Mouse (Mus musculus) kidney, embryonic 16.5 days (tissue): ENCODE data around the gene Rnaseh2c. TPM values are rescaled to one million over a fixed set of nuclear protein-coding genes. Genes with fewer than 3 reads are reported as not detected.
A peak's percentile ranks its signal among the peaks of the same experiment; 100 is the strongest.

Experiments used
- ATAC-seq: fragments of 200-750 bp; cut with Nextera tagmentation; 2 replicates; pipeline ENCODE4 v1.8.0; 2017; ENCODE audit warnings: moderate TSS enrichment; ENCODE audit not compliant: low FRiP score, low TSS enrichment
- H3K27ac ChIP-seq: fragments of 300-500 bp; sonication (generic); 2 replicates; pipeline ENCODE4 v1.5.1; 2014; ENCODE audit warnings: low read length
- H3K27me3 ChIP-seq: fragments of 300-500 bp; sonication (generic); 2 replicates; pipeline ENCODE4 v1.6.1; 2014; ENCODE audit warnings: low read length, control low read depth, mixed read lengths; ENCODE audit not compliant: insufficient read depth
- H3K36me3 ChIP-seq: fragments of 300-500 bp; sonication (generic); 2 replicates; pipeline ENCODE4 v1.6.1; 2014; ENCODE audit warnings: low read length, control low read depth, mixed read lengths; ENCODE audit not compliant: insufficient read depth
- H3K4me1 ChIP-seq: fragments of 300-500 bp; sonication (generic); 2 replicates; pipeline ENCODE4 v1.6.1; 2014; ENCODE audit warnings: low read length, control low read depth, mixed read lengths; ENCODE audit not compliant: insufficient read depth
- H3K4me2 ChIP-seq: fragments of 300-500 bp; sonication (generic); replicated peaks from 2 replicates; pipeline ENCODE4 v1.6.1; 2014; ENCODE audit warnings: low read depth, low read length
- H3K4me3 ChIP-seq: fragments of 300-500 bp; sonication (generic); 2 replicates; pipeline ENCODE4 v1.5.1; 2014; ENCODE audit warnings: mild to moderate bottlenecking, low read length
- H3K9ac ChIP-seq: fragments of 300-500 bp; sonication (generic); replicated peaks from 2 replicates; pipeline ENCODE4 v1.6.1; 2014; ENCODE audit warnings: low read length
- H3K9me3 ChIP-seq: fragments of 300-500 bp; sonication (generic); 2 replicates; pipeline ENCODE4 v1.6.1; 2016; ENCODE audit warnings: low read length, control low read depth
- WGBS: fragments of 180-500 bp; shearing (Covaris S2); extraction: QIAGEN DNeasy Blood & Tissue Kit; methylation state at CpG from one replicate; pipeline ENCODE4 v1.1.7; 2014; 5-methylcytosine and 5-hydroxymethylcytosine counted together
- polyA plus RNA-seq: library from polyadenylated mRNA; unstranded; fragments of >200 nt; fragmentation: Nextera tagmentation; extraction: Ambion mirVana; gene quantifications from 2 replicates; pipeline ENCODE4 v1.2.1, GENCODE M21; 2015

Gene Rnaseh2c
- polyA plus RNA-seq, 1 experiment from 2014 or later: 146 TPM

DNA sequence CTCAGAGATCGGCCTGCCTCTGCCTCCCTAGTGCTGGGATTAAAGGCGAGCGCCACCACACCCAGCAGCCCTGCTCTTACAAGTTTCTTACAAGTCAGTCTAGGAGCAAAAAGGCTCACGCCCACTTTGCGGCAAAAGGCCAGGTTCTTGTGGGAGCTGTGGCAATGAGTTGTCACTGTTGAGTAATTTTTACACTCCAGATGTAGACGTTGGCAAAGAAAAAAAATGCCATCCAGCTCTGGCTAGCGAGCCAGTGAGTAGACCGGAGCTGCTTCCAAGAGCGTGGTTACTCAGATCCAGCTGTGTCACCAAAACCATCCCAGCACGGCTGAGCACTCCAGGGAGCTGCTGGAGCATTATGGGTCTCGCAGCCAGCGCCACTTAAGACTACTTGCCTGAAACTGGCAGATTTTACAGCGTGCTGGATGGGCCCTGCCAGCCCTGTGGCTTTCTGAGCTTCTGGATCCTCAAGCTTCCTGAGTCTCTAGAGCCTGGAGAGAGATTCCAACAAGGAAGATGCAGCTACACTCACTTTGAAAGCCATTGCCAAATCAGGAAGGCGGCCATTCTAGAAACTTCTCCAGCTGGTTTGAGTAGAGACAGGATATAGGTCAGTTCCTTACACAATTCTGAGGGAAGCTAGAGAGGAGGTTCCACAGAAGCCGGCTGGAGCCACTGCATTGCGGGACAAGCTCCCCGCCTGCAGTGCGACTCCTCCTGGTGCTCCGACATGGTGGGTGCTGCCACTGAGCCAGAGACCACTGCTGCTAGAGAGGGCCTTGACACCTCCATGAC, 29.1 kb upstream of the Rnaseh2c start:
- H3K4me2 ChIP-seq: no peak overlapping the region
- no peaks in the 10 kb centered on the region for H3K27me3 ChIP-seq
- WGBS: 82% methylated on average over 19 of the region's 19 CpGs
- H3K4me3 ChIP-seq: no peak overlapping the region
- peaks cover 29% of the 10 kb centered on the region for H3K36me3 ChIP-seq
- 0 out of 2 replicates have a peak overlapping the region, but pooled peaks have one; percentile 14 for H3K27ac ChIP-seq
- H3K9ac ChIP-seq: no peak overlapping the region
- no peak for ATAC-seq
- no peaks in the 10 kb centered on the region for H3K9me3 ChIP-seq
- peaks cover 11% of the 10 kb centered on the region; the same call in 1 of the 2 replicates for H3K4me1 ChIP-seq

DNA sequence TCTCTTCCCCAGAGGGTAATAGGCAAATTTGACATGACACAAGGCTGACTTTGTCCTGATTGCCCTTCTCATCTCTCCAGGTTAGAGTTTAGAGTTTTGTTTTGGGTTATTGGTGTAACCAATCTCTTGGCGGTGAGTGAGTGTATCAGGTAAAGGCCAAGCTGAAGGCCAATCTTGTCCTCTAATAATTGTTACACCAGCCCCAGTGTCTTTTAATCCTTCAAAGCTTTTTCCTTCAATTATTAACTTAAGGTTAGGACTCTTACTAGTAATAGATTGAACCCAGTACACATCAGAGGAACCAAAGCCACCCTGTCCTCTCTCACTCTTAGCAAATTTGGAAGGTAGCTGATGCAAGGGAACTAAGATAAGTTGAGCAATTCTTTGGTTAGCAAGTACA, 26.3 kb upstream of the Rnaseh2c start:
- no peak for ATAC-seq
- no peak overlapping the region for H3K4me3 ChIP-seq
- 71% methylated on average over 1 of the region's 1 CpGs for WGBS
- H3K9me3 ChIP-seq: no peaks in the 10 kb centered on the region
- no peak overlapping the region for H3K4me2 ChIP-seq
- no peaks in the 10 kb centered on the region for H3K4me1 ChIP-seq
- H3K27me3 ChIP-seq: no peaks in the 10 kb centered on the region
- no peak overlapping the region for H3K27ac ChIP-seq
- H3K9ac ChIP-seq: no peak overlapping the region
- H3K36me3 ChIP-seq: peaks cover 19% of the 10 kb centered on the region

DNA sequence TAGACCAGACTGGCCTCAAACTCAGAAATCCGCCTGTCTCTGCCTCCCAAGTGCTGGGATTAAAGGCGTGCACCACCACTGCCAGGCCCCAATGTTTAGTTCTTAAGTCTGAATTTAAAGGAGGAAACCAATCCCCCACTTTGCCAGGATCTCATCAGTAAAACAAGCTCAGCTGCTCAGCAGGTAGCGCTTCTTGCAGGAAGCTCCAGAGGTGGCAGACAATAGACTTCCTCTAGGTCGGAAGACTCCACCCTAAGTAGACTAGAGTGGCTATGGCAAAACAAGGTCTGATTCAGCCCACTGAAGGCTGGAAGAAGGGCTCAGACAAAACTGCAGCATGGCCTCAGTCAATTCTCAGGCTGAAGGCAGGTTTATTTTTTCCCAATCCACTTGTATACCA, 21.7 kb upstream of the Rnaseh2c start:
- Histone ChIP-seq H3K27ac (no peak overlapping the region), H3K4me3 (no peak overlapping the region), H3K4me1 (no peaks in the 10 kb centered on the region), H3K27me3 (no peaks in the 10 kb centered on the region), H3K36me3 (no peaks in the 10 kb centered on the region), H3K9ac (no peak overlapping the region), H3K9me3 (no peaks in the 10 kb centered on the region), H3K4me2 (no peak overlapping the region)
- ATAC-seq: no peak
- 77% methylated on average over 4 of the region's 4 CpGs for whole genome bisulfite sequencing

DNA sequence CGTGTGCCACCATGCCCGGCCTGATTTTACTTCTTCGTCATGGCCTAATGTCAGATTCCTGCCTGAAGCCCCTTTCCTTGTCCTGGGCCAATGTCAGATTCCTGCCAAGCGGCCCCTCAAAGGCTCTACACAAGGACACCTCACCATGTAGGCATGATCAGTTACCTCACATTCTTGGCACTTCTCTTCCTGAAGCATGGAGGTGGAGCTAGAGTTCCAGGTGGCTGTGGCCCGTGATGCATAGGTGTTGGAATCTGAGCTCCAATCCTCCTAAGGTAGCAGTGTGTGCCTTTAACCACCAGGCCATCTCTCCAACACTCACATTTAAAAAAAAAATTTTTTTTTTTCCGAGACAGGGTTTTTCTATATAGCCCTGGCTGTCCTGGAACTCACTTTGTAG, 20.9 kb upstream of the Rnaseh2c start:
- no peaks in the 10 kb centered on the region for H3K4me1 ChIP-seq
- 84% methylated on average over 6 of the region's 6 CpGs for WGBS
- H3K4me2 ChIP-seq: no peak overlapping the region
- H3K27me3 ChIP-seq: no peaks in the 10 kb centered on the region
- no peak overlapping the region for H3K27ac ChIP-seq
- H3K9ac ChIP-seq: no peak overlapping the region
- ATAC-seq: no peak
- no peaks in the 10 kb centered on the region for H3K9me3 ChIP-seq
- no peaks in the 10 kb centered on the region for H3K36me3 ChIP-seq
- H3K4me3 ChIP-seq: no peak overlapping the region

DNA sequence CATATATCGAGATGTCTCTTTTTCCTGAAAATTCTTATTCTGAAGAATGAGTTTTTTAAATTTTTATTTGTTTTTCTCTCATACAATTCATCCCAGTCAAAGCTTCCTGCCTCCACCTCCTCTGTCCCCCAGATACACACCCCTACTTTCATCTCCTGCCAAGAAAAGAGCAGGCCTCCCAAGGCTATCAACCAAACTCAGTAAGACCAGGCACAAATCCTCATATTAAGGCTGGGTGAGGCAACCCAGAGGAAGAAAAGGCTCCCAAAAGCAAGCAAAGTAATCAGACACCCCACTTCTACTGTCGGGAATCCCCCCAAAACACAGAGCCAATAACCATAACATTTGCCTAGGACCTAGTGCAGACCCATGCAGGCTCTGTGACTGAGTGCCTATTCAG, 19.7 kb upstream of the Rnaseh2c start:
- H3K36me3 ChIP-seq: no peaks in the 10 kb centered on the region
- no peak for ATAC-seq
- WGBS: 74% methylated on average over 2 of the region's 2 CpGs

DNA sequence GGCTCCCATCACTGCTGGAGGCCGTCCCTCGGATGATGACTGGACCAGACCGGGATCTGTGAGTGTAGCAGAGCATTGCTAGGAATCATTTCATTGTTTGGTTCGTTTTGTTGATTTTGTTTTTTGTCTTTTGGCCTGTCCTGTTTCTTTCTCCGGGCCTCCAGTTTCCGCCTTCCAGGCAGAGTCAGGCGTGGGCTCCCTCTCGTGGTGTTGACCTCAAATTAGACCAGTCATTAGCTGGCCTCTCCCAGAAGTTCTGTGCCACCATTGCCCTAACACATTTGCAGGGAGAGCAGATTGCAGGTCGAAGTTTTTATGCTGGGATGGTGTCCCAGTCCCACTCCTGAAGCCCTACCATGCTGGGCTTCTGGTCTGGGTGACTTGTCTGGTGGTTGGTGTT, 12.5 kb upstream of the Rnaseh2c start:
- H3K27ac ChIP-seq: no peak overlapping the region
- no peaks in the 10 kb centered on the region for H3K9me3 ChIP-seq
- no peak for ATAC-seq
- no peak overlapping the region for H3K4me2 ChIP-seq
- no peaks in the 10 kb centered on the region for H3K27me3 ChIP-seq
- H3K4me1 ChIP-seq: no peaks in the 10 kb centered on the region
- WGBS: 72% methylated on average over 9 of the region's 9 CpGs
- no peak overlapping the region for H3K9ac ChIP-seq
- H3K36me3 ChIP-seq: no peaks in the 10 kb centered on the region
- H3K4me3 ChIP-seq: no peak overlapping the region

More for the DNA sequence above, 19.7 kb upstream of the Rnaseh2c start:
- H3K4me3 ChIP-seq: no peak overlapping the region
- no peaks in the 10 kb centered on the region for H3K9me3 ChIP-seq
- H3K4me1 ChIP-seq: no peaks in the 10 kb centered on the region
- H3K27ac ChIP-seq: no peak overlapping the region
- no peaks in the 10 kb centered on the region for H3K27me3 ChIP-seq
- no peak overlapping the region for H3K4me2 ChIP-seq
- H3K9ac ChIP-seq: no peak overlapping the region

DNA sequence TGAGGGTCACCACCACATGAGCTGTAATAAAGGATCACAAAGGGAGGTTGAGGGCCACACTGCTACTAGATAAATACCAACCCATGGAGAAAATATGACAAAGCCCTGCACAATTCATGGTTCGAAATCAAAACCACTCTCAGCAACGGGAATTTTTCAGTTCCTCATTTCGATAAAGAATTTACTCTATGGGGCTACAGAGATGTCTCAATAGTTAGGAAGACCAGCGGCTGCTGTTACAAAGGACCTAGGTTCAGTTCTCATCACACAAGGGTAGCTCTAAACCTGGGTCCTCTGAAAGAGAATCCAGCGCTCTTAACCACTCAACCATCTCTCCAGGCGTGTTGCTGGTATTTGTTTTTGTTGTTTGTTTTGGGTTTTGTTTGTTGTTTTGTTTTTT, 9.8 kb upstream of the Rnaseh2c start:
- no peak overlapping the region for H3K4me3 ChIP-seq
- ATAC-seq: no peak
- no peak overlapping the region for H3K27ac ChIP-seq
- no peak overlapping the region for H3K9ac ChIP-seq
- no peaks in the 10 kb centered on the region for H3K9me3 ChIP-seq
- H3K4me2 ChIP-seq: no peak overlapping the region
- no peaks in the 10 kb centered on the region for H3K4me1 ChIP-seq
- H3K36me3 ChIP-seq: no peaks in the 10 kb centered on the region
- 88% methylated on average over 6 of the region's 6 CpGs for WGBS
- no peaks in the 10 kb centered on the region for H3K27me3 ChIP-seq

DNA sequence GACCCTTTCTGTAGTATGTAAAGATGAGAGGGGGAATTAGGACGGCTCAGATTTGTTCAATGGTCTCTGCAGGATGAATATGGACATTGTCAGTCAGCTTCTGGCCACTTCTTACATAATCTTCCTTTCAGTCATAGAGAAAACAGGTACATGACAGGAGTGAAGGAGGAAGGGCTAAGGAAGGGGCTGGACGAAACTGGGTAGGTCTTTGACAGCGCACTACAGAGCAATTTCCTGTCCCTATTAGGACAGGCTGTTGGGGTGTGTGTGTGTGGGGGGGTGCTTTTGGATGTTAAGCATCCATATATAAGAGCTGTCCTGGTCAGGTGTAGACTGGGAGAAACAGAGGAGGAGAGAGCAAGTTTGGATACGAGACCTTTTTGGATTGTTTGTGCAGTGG, 2.4 kb upstream of the Rnaseh2c start:
- 75% methylated on average over 4 of the region's 4 CpGs for WGBS
- H3K4me3 ChIP-seq: no peak overlapping the region

DNA sequence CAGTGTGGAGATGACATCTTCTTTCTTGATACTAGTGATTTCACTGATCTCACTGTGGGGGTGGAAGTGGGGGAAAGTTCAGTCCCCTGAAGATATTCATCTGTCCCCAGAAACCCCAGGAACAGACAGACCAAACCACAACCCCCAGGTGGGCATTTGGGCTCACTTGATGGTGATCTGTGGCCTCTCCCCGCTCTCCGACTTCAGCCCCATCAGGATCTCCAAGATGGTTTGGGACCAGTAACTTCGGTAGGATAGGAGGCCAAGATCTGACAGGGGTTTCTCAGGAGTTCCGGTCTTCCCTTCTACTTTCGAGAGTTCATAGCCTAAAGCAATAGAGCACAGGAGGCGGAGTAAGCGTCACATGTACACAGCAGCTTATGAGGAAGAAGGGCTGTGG, 2.0 kb downstream of the Rnaseh2c start:
- Histone ChIP-seq H3K4me3 (no peak overlapping the region), H3K9me3 (no peaks in the 10 kb centered on the region), H3K27me3 (no peaks in the 10 kb centered on the region), H3K36me3 (peaks cover 57% of the 10 kb centered on the region), H3K27ac (no peak overlapping the region), H3K4me2 (no peak overlapping the region), H3K4me1 (peaks cover 15% of the 10 kb centered on the region), H3K9ac (0 out of 2 replicates have a peak overlapping the region, but pooled peaks have one; percentile 82)
- no peak for ATAC-seq
- 88% methylated on average over 7 of the region's 7 CpGs for WGBS

More for the DNA sequence above, 2.4 kb upstream of the Rnaseh2c start:
- Histone ChIP-seq H3K4me1 (peaks cover 12% of the 10 kb centered on the region), H3K27me3 (no peaks in the 10 kb centered on the region), H3K36me3 (peaks cover 14% of the 10 kb centered on the region), H3K9ac (no peak overlapping the region), H3K9me3 (no peaks in the 10 kb centered on the region), H3K4me2 (no peak overlapping the region), H3K27ac (no peak overlapping the region)
- ATAC-seq: no peak

DNA sequence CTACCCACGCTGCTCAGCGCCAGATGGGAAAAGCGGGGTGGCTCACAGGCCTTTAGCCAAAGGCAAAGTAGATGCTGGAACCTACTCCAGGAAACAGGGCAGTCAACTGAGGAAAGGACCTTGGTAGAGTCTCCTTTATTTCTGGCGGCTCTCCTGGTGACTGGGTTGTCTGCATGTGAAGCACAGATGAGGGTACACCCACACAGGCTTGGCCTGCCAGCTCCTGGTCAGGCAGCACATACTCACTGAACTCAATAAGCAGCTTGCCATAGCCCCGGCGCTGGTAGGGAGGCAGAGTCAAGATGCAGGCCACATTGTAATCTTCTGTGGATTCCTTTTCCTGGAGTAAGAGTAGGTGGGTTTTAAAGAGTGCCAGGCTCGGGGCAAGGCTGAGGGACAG, 3.5 kb downstream of the Rnaseh2c start:
- no peak for ATAC-seq
- Histone ChIP-seq H3K4me3 (no peak overlapping the region), H3K9me3 (no peaks in the 10 kb centered on the region), H3K36me3 (peaks cover 58% of the 10 kb centered on the region), H3K9ac (no peak overlapping the region), H3K27me3 (no peaks in the 10 kb centered on the region), H3K27ac (no peak overlapping the region), H3K4me1 (peaks cover 21% of the 10 kb centered on the region), H3K4me2 (no peak overlapping the region)
- 90% methylated on average over 7 of the region's 7 CpGs for WGBS
